Mouse (Mus musculus): Measurements from ENCODE around the gene Slc35e3.
A peak's percentile ranks its signal among the peaks of the same experiment; 100 is the strongest.
"Not testable (repeated sequence)": the region's sequence is repeated elsewhere in the genome, so short reads cannot be mapped to it uniquely, and the experiment has no call there.

The Slc35e3 gene

GRCm38 (mm10) chr10:117732962-117733592 lies 13.1 kb downstream of the Slc35e3 start:
- no peak for DNase-seq (ENCODE audit: low read depth, low spot score)

DNA sequence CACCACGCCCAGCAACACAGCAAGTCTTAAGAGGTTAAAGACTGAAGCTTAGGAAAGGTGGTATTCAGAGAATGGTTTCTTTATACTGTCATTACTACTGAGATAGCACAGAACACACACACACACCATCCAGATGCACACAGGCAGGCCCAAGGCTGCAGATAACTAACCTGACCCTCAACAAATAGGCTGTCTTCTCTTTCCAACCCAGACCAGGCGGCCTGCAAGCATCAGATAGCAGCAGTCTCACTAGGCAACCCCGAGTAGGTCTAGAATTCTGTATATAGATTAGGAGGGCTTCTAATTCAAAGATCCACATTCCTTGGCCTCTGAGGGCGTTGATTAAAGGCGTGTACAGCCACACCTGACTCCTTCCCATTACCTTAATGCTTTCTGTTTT lies 14.0 kb downstream of the Slc35e3 start:
- DNase-seq (ENCODE audit: low read depth, low spot score): no peak

- peak; percentile 83 for DNase-seq (ENCODE audit: low read depth, low spot score)
Observed at GRCm38 (mm10) chr10:117731244-117732101, 14.7 kb downstream of the Slc35e3 start.

DNA sequence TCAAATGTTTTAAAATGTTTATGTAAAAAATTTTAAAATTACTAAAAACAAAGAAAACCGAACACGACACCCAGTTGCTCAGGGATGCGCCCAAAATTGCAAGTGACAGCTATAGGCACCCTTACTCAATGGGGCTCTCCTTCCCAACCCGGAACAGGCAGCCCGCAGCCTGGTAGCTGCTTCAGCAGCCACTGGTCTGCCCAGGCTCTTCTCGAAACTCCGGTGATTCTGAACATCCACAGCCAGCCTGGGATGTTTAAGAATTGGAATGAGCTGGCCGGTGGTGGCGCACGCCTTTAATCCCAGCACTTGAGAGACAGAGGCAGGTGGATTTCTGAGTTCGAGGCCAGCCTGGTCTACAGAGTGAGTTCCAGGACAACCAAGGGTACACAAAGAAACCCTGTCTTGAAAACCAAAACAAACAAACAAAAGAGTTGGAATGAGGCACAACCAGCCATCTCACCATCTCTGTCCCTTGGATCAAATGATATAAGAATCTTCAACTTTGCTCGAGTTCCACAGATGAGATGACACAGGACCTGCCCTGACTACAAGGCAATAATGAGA lies 15.4 kb downstream of the Slc35e3 start:
- no peak for DNase-seq (ENCODE audit: low read depth, low spot score)

GRCm38 (mm10) chr10:117730140-117730539 lies 16.0 kb downstream of the Slc35e3 start:
- DNase-seq (ENCODE audit: low read depth, low spot score): no peak

GRCm38 (mm10) chr10:117729139-117729814 lies 16.9 kb downstream of the Slc35e3 start:
- no peak for DNase-seq (ENCODE audit: low read depth, low spot score)

DNA sequence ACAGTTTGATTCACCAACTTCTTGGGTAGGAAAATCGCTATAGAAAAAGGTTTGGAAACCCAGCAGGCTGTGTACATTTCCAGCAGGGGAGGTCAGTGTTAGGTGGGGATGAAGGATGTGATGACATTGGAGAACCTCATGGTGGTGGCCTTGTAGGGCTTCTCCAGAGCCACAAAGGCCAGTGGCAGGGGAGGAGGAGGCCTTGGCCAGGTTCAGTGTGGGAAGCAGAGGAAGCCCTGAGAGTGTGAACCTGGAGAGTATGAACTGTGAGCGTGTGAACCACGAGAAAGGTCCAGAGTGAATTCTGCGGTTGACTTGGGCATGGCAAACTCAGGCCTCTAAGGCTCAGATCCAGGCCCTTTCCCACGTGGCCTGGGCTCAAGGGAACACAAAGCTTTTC lies 17.6 kb downstream of the Slc35e3 start:
- DNase-seq (ENCODE audit: low read depth, low spot score): no peak

DNA sequence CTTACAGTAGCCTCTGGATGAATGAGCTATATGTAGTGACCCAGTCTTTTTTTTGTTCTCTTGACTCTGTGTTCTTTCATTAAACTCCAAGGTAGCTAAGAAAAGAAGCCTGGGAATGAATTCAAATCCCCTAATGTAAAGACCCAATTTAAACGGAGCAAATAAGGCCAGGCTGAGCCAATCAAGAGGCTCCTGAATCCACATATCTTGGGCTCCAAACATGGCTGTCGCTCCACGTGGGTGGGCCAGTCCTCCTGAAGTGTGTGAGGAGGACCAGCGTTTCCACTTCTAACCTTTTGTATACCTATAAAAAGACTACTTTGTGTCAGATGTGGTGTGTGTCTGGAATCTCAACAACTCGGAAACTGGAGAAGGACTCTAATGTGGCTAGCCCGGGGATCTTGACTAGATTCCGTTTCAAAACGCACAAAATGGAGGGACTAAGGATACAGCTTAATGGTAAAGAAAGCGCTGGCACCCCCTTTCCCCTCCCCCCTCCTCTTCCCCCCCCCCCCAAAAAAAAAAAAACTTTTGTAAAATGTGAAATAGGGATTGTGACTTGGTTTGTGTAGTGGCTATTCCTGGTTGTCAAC lies 18.6 kb downstream of the Slc35e3 start:
- DNase-seq (ENCODE audit: low read depth, low spot score): no peak

DNA sequence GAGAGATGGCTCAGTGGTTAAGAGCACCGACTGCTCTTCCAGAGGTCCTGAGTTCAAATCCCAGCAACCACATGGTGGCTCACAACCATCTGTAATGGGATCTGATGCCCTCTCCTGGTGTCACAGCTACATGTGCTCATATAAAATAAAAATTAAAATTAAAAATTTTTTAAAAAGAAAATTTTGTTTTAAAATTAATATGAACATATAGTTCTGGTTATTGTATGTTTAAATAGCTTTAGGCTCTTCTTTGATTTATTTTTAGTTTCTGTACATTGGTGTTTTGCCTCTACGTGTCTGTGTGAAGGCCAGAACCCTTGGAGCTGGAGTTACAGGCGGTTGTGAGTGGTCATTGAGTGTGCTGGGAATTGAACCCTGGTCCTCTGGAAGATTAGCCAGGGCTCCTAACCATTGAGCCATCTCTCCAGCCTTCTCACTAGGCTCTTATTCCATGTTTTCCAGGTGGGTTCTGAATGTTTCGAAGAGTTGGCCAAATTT lies 19.2 kb downstream of the Slc35e3 start:
- no peak for DNase-seq (ENCODE audit: low read depth, low spot score)

DNA sequence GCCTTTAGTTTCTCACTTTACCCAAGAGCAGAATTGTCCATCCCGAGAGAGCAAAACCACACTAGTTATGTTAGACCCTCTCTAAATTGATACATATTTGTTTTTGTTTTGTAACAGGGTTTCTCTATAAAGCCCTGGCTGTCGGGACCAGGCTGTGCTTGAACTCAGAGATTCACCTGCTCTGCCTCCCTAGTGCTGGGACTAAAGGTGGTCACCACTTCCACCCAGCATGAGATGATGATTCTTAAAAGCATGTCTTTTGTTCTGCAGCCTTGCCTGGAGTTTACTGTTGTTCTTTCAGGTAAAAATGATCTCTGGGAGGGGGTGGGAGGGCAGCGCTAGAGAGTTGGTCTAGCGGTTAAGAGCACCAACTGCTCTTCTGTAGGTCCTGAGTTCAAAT lies 19.8 kb downstream of the Slc35e3 start:
- no peak for DNase-seq (ENCODE audit: low read depth, low spot score)

- DNase-seq (ENCODE audit: low read depth, low spot score): no peak
Observed at GRCm38 (mm10) chr10:117725671-117726070, 20.5 kb downstream of the Slc35e3 start.

- DNase-seq (ENCODE audit: low read depth, low spot score): no peak
Observed at GRCm38 (mm10) chr10:117724804-117725361, 21.3 kb downstream of the Slc35e3 start.

DNA sequence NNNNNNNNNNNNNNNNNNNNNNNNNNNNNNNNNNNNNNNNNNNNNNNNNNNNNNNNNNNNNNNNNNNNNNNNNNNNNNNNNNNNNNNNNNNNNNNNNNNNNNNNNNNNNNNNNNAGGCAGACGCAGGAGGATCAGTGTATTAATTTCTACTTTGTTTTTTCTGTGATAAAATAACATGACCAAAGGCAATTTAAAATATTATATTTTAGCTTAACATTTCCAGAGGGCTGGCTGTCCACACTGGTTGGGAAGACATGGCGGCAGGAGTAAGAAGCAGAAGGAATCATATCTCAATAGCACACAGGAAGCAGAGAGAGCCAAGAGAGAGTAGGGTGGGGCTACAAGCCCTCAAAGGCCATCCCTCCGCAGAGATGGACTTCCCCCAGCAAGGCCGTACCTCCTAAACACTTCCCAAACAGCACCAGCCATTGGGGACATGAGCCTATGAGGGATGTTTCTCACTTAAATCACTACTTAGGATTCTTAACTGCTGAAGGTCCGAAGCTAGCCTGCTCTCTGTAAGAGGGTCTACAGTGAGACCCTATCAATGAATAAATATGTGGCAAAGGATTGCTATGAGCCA lies 21.9 kb downstream of the Slc35e3 start:
- no peak for DNase-seq (ENCODE audit: low read depth, low spot score)

- DNase-seq (ENCODE audit: low read depth, low spot score): no peak
Observed at GRCm38 (mm10) chr10:117718161-117719119, 27.7 kb downstream of the Slc35e3 start.

DNA sequence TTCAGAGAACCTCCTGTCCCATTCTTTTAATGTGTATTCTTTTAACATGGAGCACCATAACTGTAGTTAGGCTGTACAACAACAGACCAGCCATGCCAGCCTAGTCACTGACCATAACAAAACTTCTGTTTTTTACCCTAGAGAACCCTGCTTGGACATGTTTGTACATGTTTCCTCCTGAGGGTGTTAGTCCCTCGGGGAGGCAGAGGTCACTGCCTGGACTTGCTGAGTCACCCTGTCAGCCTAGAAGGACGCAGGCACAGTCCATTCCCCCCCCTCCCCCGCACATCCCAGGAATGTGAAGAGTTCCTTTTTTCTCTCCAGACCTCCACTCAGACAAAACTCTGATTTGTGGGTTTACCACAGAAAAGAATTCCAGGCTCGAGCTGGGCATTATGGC lies 28.6 kb downstream of the Slc35e3 start:
- DNase-seq (ENCODE audit: low read depth, low spot score): peak; percentile 58

GRCm38 (mm10) chr10:117716686-117717085 lies 29.5 kb downstream of the Slc35e3 start:
- DNase-seq (ENCODE audit: low read depth, low spot score): no peak

DNA sequence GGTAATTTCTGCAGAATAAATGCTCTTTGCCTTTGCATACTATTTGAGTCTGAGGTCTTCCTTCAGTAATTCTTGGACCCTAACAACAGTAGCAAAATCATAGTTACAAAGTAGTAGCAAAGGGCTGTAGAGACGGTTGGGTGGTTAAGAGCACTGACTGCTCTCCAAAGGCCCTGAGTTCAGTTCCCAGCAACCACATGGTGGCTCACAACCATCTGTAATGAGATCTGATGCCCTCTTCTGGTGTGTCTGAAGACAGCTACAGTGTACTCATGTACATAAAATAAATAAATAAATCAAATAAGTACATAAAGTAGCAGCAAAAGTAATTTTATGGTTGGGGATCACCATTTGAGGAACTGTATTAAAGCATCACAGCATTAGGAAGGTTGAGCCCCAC lies 30.5 kb downstream of the Slc35e3 start:
- DNase-seq (ENCODE audit: low read depth, low spot score): not testable (repeated sequence)

- DNase-seq (ENCODE audit: low read depth, low spot score): no peak
Observed at GRCm38 (mm10) chr10:117714928-117715500, 31.2 kb downstream of the Slc35e3 start.

DNA sequence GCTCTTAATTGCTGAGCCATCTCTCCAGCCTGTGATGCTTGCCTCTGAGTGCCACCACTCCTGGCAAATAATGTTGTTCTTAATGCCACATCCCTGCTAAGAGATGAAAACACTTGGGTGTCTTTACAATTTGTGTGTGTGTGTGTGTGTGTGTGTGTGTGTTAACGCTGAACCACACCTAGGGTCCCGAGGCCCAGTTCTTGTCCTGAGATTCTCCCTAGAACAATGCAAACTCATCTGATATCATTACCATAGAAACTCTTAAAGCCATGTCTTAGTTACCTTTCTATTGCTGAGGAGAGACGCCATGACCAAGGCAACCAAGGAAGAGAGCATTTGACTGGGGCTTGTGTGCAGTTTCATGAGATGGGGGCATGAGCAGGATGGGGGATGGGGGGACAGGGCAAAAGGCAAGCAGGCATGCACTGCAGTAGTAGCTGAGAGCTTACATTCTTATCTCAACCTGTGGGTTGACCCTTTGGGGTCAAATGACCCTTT lies 32.1 kb downstream of the Slc35e3 start:
- no peak for DNase-seq (ENCODE audit: low read depth, low spot score)

Measured in ES-CJ7 (cell line).